Mouse (Mus musculus) megakaryocyte-erythroid progenitor cell, adult 5-6 weeks (primary cell): Measurements from ENCODE around the gene Cd164. TPM values are rescaled to one million over a fixed set of nuclear protein-coding genes. Genes with fewer than 3 reads are reported as not detected.

Experiments
- ATAC-seq: replicated peaks from 2 replicates; pipeline ENCODE4 v1.8.0; 2016; ENCODE audit warnings: mild to moderate bottlenecking, inconsistent platforms; ENCODE audit not compliant: severe bottlenecking, poor library complexity, low FRiP score, low TSS enrichment
- total RNA-seq, 2 experiments: library from RNA; stranded (forward) in 1 of 2; stranded (reverse) in 1 of 2; fragments of 200-1000, 215-1000 nt in 1 of 2; fragments of >200 nt in 1 of 2; fragmentation: Nextera tagmentation in 1 of 2; gene quantifications; 2 replicates each; pipeline ENCODE4 v1.2.3; 2014 to 2017

The Cd164 gene
- total RNA-seq, 2 experiments from 2014 or later: 96.6 to 100 TPM

DNA sequence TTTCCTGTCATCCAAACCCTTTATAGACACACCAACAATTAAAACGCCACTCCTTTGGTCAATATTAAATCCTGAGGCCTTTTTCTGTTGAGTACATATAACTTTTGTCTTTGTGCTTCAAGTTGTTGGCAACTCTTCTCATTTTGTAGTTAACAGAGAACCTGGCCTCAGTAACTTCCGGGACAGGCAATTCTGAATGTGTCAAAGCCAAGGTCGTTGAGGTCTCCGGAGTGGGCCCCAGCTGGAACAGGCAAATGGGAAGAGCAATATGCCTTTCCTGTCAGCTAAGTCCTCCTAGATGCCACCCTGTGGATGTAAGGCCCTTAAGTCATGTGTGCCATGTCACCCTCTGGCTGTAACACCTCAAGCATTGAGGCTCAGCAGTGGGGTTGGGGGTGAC is 61.2 kb downstream of the Cd164 start:
- ATAC-seq: no peak

Other genes with a start within 250 kb of the Cd164 start
- 11.8 and 12.8 TPM in 2 replicates for gene Fig4, start 216.2 kb upstream of the Cd164 start, total RNA-seq (2014; fragmentation: Nextera tagmentation)
- gene Fig4, start 216.2 kb upstream of the Cd164 start, total RNA-seq (2017): 20.5 and 22.5 TPM in 2 replicates
- gene Ak9, start 215.4 kb upstream of the Cd164 start, total RNA-seq (2014; fragmentation: Nextera tagmentation): not detected in 2 replicates
- not detected in 2 replicates for gene Ak9, start 215.4 kb upstream of the Cd164 start, total RNA-seq (2017)
- 8.9 and 9.9 TPM in 2 replicates for gene Zbtb24, start 69.0 kb upstream of the Cd164 start, total RNA-seq (2014; fragmentation: Nextera tagmentation)
- gene Zbtb24, start 69.0 kb upstream of the Cd164 start, total RNA-seq (2017): 11.8 and 21.9 TPM in 2 replicates
- 2.6 and 19.8 TPM in 2 replicates for gene Mical1, start 43.1 kb upstream of the Cd164 start, total RNA-seq (2014; fragmentation: Nextera tagmentation)
- 1.9 and 14.4 TPM in 2 replicates for gene Mical1, start 43.1 kb upstream of the Cd164 start, total RNA-seq (2017)
- gene Smpd2, start 29.0 kb upstream of the Cd164 start, total RNA-seq (2014; fragmentation: Nextera tagmentation): 1.6 and 2.1 TPM in 2 replicates
- gene Smpd2, start 29.0 kb upstream of the Cd164 start, total RNA-seq (2017): 3.1 and 3.2 TPM in 2 replicates
- 0.84 TPM in 1 of 2 replicates, not detected in the other for gene Ppil6, start 29.0 kb upstream of the Cd164 start, total RNA-seq (2014; fragmentation: Nextera tagmentation)
- not detected in 2 replicates for gene Ppil6, start 29.0 kb upstream of the Cd164 start, total RNA-seq (2017)
- gene Ccdc162, start 197.2 kb downstream of the Cd164 start, total RNA-seq (2014; fragmentation: Nextera tagmentation): 0.42 TPM in 1 of 2 replicates, not detected in the other
- not detected in 2 replicates for gene Ccdc162, start 197.2 kb downstream of the Cd164 start, total RNA-seq (2017)